Mouse (Mus musculus) CH12.LX (cell line): ENCODE data around the gene Mvb12b. TPM values are rescaled to one million over a fixed set of nuclear protein-coding genes. Genes with fewer than 3 reads are reported as not detected.
A peak's percentile ranks its signal among the peaks of the same experiment; 100 is the strongest.

ENCODE experiments used
- DNase-seq: peaks from one replicate; pipeline ENCODE4 v3.0.0-alpha.2; 2013; ENCODE audit errors: extremely low read depth
- H3K27ac ChIP-seq: 2 replicates; pipeline ENCODE4 v1.5.1; 2012; ENCODE audit warnings: low read depth, mild to moderate bottlenecking, control low read depth, moderate library complexity; ENCODE audit not compliant: insufficient read depth
- H3K27me3 ChIP-seq: replicated peaks from 2 replicates; pipeline ENCODE3; 2012; ENCODE audit warnings: inconsistent platforms
- H3K36me3 ChIP-seq, 2 experiments: replicated peaks in 1 of 2; 2 replicates each; pipeline versions ENCODE3 to v1.6.1; 2012; ENCODE audit warnings: inconsistent platforms in 1 of 2, low read length in 1 of 2, mild to moderate bottlenecking in 1 of 2, mixed read lengths in 1 of 2, moderate library complexity in 1 of 2; ENCODE audit not compliant: control insufficient read depth in 1 of 2, insufficient read depth in 1 of 2
- H3K4me1 ChIP-seq, 2 experiments: 2 replicates each; pipeline ENCODE4 v1.6.1; 2012; ENCODE audit warnings: inconsistent platforms in 1 of 2, moderate library complexity in 1 of 2; ENCODE audit not compliant: insufficient read depth in 2 of 2, control insufficient read depth in 1 of 2
- H3K4me2 ChIP-seq: 2 replicates; pipeline ENCODE4 v1.6.1; 2012; ENCODE audit warnings: low read depth, mild to moderate bottlenecking, control low read depth; ENCODE audit not compliant: poor library complexity, insufficient read depth, severe bottlenecking
- H3K4me3 ChIP-seq, 3 experiments: fragments of 150-350 bp in 1 of 3; sonication (generic) in 1 of 3; replicated peaks in 1 of 3; 2 replicates each; pipeline versions ENCODE3 to v1.5.1; 2011 to 2012; ENCODE audit warnings: low read depth in 2 of 3, low read length in 2 of 3, mild to moderate bottlenecking in 2 of 3, moderate library complexity in 2 of 3, control low read depth in 1 of 3, improper control_type of control experiment in 1 of 3, inconsistent platforms in 1 of 3, mixed read lengths in 1 of 3; ENCODE audit not compliant: poor library complexity in 1 of 3
- H3K79me2 ChIP-seq: replicated peaks from 2 replicates; pipeline ENCODE4 v1.6.1; 2012; ENCODE audit warnings: mild to moderate bottlenecking, moderate library complexity; ENCODE audit not compliant: control insufficient read depth, poor library complexity, insufficient read depth, severe bottlenecking; ENCODE audit errors: extremely low read depth
- H3K9ac ChIP-seq: 2 replicates; pipeline ENCODE4 v1.6.1; 2012; ENCODE audit warnings: low read depth, mild to moderate bottlenecking, control low read depth, moderate library complexity; ENCODE audit not compliant: insufficient read depth
- H3K9me3 ChIP-seq: replicated peaks from 2 replicates; pipeline ENCODE3; 2012; ENCODE audit warnings: low read length, inconsistent platforms, mixed read lengths
- BHLHE40 ChIP-seq: IDR thresholded peaks from 2 replicates; pipeline ENCODE4 v1.6.1; 2011; ENCODE audit warnings: mild to moderate bottlenecking, low read depth, low read length, improper control_type of control experiment
- ELF1 ChIP-seq: IDR thresholded peaks from 2 replicates; pipeline ENCODE4 v1.6.1; 2014; ENCODE audit warnings: low read depth, mild to moderate bottlenecking, inconsistent platforms, low read length, improper control_type of control experiment
- ETS1 ChIP-seq: conservative IDR thresholded peaks from 2 replicates; pipeline ENCODE4 v1.6.1; 2012; ENCODE audit warnings: low read depth, mild to moderate bottlenecking, inconsistent platforms, low read length, improper control_type of control experiment, moderate library complexity
- GABPA ChIP-seq: IDR thresholded peaks from 2 replicates; pipeline ENCODE4 v1.6.1; 2012; ENCODE audit warnings: low read depth, low read length, improper control_type of control experiment, inconsistent platforms; ENCODE audit not compliant: insufficient replicate concordance
- JUN ChIP-seq: IDR thresholded peaks from 2 replicates; pipeline ENCODE4 v1.6.1; 2011; ENCODE audit warnings: low read depth, mild to moderate bottlenecking, low read length, improper control_type of control experiment, moderate library complexity; ENCODE audit not compliant: insufficient read depth
- MAX ChIP-seq: IDR thresholded peaks from 2 replicates; pipeline ENCODE4 v1.6.1; 2011; ENCODE audit warnings: low read length, improper control_type of control experiment
- MXI1 ChIP-seq: IDR thresholded peaks from 2 replicates; pipeline ENCODE4 v1.6.1; 2011; ENCODE audit warnings: mild to moderate bottlenecking, low read depth, low read length, improper control_type of control experiment
- POLR2A ChIP-seq: IDR thresholded peaks from 2 replicates; pipeline ENCODE4 v1.6.1; 2011; ENCODE audit warnings: low read depth, mild to moderate bottlenecking, improper control_type of control experiment, low read length
- RAD21 ChIP-seq: IDR thresholded peaks from 2 replicates; pipeline ENCODE4 v1.6.1; 2011; ENCODE audit warnings: low read depth, mild to moderate bottlenecking, low read length, improper control_type of control experiment, moderate library complexity
- SIN3A ChIP-seq: IDR thresholded peaks from 2 replicates; pipeline ENCODE4 v1.6.1; 2012; ENCODE audit warnings: low read length, improper control_type of control experiment, inconsistent platforms
- TCF12 ChIP-seq: IDR thresholded peaks from 2 replicates; pipeline ENCODE4 v1.6.1; 2014; ENCODE audit warnings: low read depth, mild to moderate bottlenecking, inconsistent platforms, low read length, improper control_type of control experiment
- UBTF ChIP-seq: IDR thresholded peaks from 2 replicates; pipeline ENCODE4 v1.6.1; 2012; ENCODE audit warnings: low read depth, mild to moderate bottlenecking, inconsistent platforms, low read length, improper control_type of control experiment, moderate library complexity
- USF1 ChIP-seq: IDR thresholded peaks from 2 replicates; pipeline ENCODE4 v1.6.1; 2014; ENCODE audit warnings: low read depth, mild to moderate bottlenecking, inconsistent platforms, low read length, improper control_type of control experiment
- USF2 ChIP-seq: conservative IDR thresholded peaks from 2 replicates; pipeline ENCODE4 v1.6.1; 2011; ENCODE audit warnings: low read depth, low read length, improper control_type of control experiment
- ZMIZ1 ChIP-seq: IDR thresholded peaks from 2 replicates; pipeline ENCODE4 v1.6.1; 2012; ENCODE audit warnings: low read depth, mild to moderate bottlenecking, inconsistent platforms, low read length, improper control_type of control experiment
- ZNF384 ChIP-seq: IDR thresholded peaks from 2 replicates; pipeline ENCODE4 v1.6.1; 2012; ENCODE audit warnings: low read depth, low read length, improper control_type of control experiment, inconsistent platforms
- dilution Hi-C: fragments of 300-500 bp; cut with MboI; formaldehyde crosslinking; loops from 2 replicates; pipeline ENCODE4 v1.14.3; 2020; ENCODE audit warnings: low sequenced_read_pairs; ENCODE audit not compliant: extremely low pct_unique_long_range_greater_than_20kb, extremely low pct_ligation_motif_present
- in situ Hi-C: fragments of 300-500 bp; cut with MboI; formaldehyde crosslinking; loops from 3 replicates; pipeline ENCODE4 v1.14.3; 2019; ENCODE audit warnings: low sequenced_read_pairs, low pct_ligation_motif_present, low pct_unique_long_range_greater_than_20kb, mixed read lengths
- polyA plus RNA-seq: library from polyadenylated mRNA; unstranded; fragments of >175 nt; gene quantifications from 2 replicates; pipeline ENCODE4 v1.2.1, GENCODE M21; 2012; ENCODE audit warnings: low read depth; ENCODE audit not compliant: insufficient read length
- total RNA-seq, 2 experiments: library from RNA; depleted of rRNA; stranded (reverse); fragments of 300-350 nt in 1 of 2; fragments of >200 nt in 1 of 2; gene quantifications; 2 replicates each; pipeline ENCODE4 v1.2.3; 2012 to 2014

Mvb12b gene
- total and polyA plus RNA-seq, 3 experiments, result 3.0 to 16.7 (median 5.3) TPM

DNA sequence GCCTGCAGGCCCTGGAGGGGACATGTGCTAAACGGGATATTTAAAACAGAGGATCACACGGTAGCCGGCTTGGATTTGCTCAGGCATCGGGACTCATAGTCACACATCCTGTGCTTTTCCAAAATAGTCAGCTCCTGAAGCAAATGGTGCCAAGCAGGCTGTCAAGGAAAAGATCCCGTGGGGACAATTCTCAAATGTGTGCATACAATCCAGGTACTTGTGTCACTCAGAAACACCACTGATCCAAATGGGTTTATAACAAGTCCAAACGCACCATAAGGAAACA lies 297 bp upstream of the Mvb12b start:
- dilution Hi-C loops, result no loop called here
- Histone ChIP-seq H3K4me2 (no peak overlapping the region), H3K27me3 (peaks cover 17% of the 10 kb centered on the region)
- DNase-seq, result no peak
- TF ChIP-seq ETS1 (no peak), ELF1 (0 out of 2 replicates have a peak, but pooled peaks have one; percentile 4), RAD21 (no peak), MXI1 (no peak), POLR2A (no peak), TCF12 (no peak)
- TF ChIP-seq, all 38 proteins: peak for 1
- Histone ChIP-seq H3K9me3 (peaks cover 6% of the 10 kb centered on the region), H3K9ac (no peak overlapping the region), H3K4me3 (peak overlapping the region in 1 of 3 experiments; percentile 68), H3K4me1 (peaks cover 13 to 37% of the 10 kb centered on the region in 2 experiments), H3K27ac (peak overlapping the region; percentile 68), H3K79me2 (peaks cover 14% of the 10 kb centered on the region), H3K36me3 (no peaks in the 10 kb centered on the region)
- in situ Hi-C loops, result loop anchor here (5.0 kb wide), 1 partner anchor 41 kb away; no protein-coding TSS in a partner anchor

GRCm38 (mm10) chr2:33886386-33887327 lies 1.1 kb downstream of the Mvb12b start:
- Histone ChIP-seq H3K4me3 (peak overlapping the region; percentile 55 to 79 (median 68)), H3K27ac (peak overlapping the region; percentile 63), H3K79me2 (peaks cover 14% of the 10 kb centered on the region), H3K9ac (peak overlapping the region; percentile 94), H3K27me3 (peaks cover 17% of the 10 kb centered on the region), H3K36me3 (no peaks in the 10 kb centered on the region), H3K9me3 (peaks cover 6% of the 10 kb centered on the region), H3K4me2 (peak overlapping the region; percentile 44), H3K4me1 (peaks cover 9 to 25% of the 10 kb centered on the region in 2 experiments)
- DNase-seq, result peak; percentile 27
- in situ Hi-C loops (loop anchor here (5.0 kb wide), 1 partner anchor 39 kb away; no protein-coding TSS in a partner anchor), dilution Hi-C loops (no loop called here)
- peak; percentile 37 for TF ChIP-seq MXI1
- 0 out of 2 replicates have a peak, but pooled peaks have one; percentile 8 for TF ChIP-seq ELF1
- TF ChIP-seq USF1, result peak; percentile 50; the same call in 1 of the 2 replicates
- no peak for TF ChIP-seq GABPA
- TF ChIP-seq UBTF, result peak; percentile 89; the same call in 1 of the 2 replicates
- TF ChIP-seq POLR2A, result 0 out of 2 replicates have a peak, but pooled peaks have one; percentile 27
- TF ChIP-seq BHLHE40, result 0 out of 2 replicates have a peak, but pooled peaks have one; percentile 34
- peak; percentile 25; the same call in 1 of the 2 replicates for TF ChIP-seq USF2
- no peak for TF ChIP-seq JUN
- TF ChIP-seq MAX, result peak; percentile 32; the same call in 1 of the 2 replicates
- TF ChIP-seq ZNF384, result no peak
- TF ChIP-seq ETS1, result no peak
- TF ChIP-seq ZMIZ1, result no peak
- peak; percentile 43; the same call in 1 of the 2 replicates for TF ChIP-seq SIN3A
